Mouse (Mus musculus) right cerebral cortex, adult 18-20 months (tissue): ENCODE data around the gene Adamtsl3.

ENCODE experiments used
- DNase-seq: peaks from one replicate; pipeline ENCODE4 v3.0.0; 2022; ENCODE audit warnings: mixed read lengths

Gene Adamtsl3

DNA sequence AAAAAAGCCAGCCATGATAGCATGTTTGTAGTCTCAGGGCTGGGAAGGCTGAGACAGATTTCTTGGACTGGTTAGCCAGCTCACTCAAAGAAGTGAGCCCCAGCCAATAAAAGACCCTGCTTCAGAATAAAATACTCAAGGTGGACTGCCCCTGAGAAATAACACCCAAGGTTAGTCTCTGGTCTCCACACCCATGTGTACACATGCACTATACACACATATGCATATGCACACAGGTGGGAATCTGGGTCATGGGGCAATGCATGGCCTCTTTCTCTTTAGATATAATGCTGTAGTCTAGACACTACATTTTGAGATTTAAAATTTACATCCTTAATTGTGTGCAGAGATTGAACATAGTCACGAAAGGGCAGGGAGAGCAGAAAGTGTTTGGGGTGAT is 88.8 kb downstream of the Adamtsl3 start:
- no peak for DNase-seq

DNA sequence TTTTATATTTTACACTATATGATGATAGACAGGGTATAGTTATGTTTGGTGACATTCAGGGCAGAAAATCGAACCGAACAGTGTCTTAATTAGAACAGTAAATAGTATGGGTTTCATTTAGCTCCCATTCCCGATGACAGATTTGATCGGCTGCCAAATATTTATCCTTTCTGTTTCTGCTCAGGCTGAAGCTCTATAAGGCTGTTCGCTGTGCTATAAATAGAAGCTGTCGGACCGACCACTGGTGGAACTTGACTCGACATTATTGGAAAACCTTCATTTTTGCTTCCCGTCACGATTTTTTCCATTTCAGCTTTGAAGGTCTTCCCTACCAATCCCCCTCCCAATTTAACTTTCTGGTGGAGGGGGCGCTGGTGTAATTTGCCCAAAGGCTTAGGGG is 89.9 kb downstream of the Adamtsl3 start:
- DNase-seq, result no peak

DNA sequence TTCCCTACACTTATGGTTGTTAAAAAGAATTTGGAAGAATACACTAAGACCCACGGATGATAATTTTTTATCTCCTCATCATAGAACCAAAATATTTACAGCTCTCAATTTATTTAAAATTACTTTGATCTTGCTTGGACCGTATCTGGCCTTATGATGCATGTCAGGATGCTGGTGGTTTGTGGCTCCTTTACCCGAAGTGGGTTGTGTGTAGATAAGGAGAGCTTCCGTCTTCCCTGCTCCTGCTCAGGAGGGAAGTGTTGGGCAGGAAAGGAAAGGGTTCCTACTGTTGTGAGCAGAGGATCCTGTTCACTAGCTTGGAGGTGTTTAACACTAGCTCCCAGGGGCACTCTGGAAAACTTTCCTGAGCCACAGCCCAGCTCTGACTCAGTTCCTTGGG is 94.0 kb downstream of the Adamtsl3 start:
- DNase-seq, result no peak

DNA sequence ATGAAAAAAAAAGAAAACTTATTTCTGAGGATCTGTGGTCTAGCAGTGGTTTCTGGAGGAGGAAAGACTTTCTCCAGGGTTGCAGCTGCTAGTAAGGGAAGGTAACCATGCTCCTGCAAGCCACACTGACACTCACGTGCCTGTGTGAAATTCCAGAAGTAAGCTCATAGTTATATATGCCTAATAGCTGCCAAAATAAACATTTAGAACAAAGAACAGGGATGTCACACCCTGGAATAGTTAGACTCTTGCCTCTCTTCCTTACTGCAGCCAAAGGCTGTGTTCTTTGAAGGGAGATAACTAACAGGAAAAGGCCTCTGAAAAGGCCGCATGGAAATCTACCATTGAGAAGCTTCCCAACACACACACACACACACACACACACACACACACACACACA is 96.1 kb downstream of the Adamtsl3 start:
- DNase-seq, result no peak

DNA sequence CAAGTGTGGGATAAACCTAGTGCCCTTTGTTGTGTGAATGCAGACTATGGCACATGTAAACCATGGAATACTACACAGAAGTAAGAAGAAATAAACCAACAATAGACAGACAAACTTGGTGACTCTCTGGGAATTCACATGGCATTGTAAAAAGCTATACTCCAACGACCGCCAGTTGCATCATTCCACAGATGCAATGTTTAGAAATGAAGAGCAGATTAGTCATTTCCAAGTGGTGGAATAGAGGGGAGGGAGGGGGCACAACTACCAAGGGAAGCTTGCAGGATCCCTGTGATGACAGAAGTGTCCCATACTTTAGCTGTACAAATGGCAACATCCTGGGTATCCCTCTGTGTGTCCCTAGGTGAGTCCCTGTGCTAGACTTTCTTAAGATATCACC is 97.7 kb downstream of the Adamtsl3 start:
- no peak for DNase-seq

DNA sequence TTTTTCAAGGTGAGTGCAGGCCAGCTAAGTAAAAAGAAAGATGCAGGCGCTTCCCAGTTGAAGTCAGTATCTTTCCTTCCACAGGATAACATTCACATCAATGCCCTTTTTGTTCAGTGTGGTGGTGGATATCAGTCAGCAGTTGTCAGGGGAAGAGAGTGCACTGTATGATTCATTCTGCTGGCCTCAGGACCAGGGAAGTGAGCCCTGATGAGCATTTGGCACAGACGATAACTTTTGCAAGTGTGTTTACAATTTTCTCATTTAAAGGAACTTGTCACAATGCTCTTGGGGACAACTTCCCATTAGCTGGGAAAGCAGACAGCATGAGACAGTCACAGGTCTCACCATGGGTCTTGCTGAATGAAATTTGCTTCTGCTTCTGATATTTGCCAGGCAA is 122.9 kb downstream of the Adamtsl3 start:
- no peak for DNase-seq

DNA sequence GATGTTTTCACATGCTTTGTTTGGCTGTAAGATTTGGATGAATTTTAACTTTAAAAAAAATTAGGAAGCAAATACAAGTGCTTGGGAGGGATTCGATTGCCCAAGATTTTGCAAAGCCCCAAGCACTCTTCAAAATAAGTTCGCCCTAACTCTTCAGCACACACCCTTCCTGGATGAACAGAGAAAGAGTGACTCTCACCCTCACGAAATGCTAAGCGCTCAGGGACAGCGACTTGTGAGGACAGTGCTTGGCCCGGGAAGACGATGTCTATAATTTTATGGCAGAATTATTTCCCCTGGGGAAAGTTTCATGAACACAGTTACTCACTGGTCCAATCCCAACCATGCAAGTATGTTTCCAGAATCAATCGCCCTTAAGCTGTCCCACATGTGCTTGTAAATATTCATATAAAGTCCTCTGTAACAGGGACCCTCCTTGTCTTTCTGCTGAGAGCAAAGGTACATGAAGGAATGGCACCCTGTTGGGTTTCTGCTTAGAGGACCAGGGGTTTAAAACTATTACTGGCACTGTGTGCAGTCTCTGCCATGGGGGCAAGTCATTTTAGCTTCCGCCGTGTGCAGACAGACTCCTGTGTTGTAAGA is 127.5 kb downstream of the Adamtsl3 start:
- DNase-seq, result no peak

DNA sequence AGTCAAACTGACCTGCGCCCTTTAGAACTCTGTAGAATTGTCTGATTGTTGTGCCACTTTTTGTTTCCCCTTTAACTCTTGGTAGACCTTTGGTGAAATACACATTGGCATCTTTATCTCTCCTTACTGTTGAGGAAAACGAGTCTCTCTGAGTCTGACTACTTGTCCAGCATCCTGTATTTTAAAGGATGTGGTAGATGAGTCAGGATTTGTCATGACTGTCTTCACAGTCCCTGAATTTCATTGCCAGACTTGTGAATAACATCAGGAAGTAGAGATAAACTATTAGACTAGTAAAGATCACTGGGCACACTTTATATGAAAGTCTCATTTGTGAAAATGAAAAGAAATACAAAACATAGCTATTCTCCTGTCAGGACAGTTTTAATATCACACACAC is 128.9 kb downstream of the Adamtsl3 start:
- no peak for DNase-seq

DNA sequence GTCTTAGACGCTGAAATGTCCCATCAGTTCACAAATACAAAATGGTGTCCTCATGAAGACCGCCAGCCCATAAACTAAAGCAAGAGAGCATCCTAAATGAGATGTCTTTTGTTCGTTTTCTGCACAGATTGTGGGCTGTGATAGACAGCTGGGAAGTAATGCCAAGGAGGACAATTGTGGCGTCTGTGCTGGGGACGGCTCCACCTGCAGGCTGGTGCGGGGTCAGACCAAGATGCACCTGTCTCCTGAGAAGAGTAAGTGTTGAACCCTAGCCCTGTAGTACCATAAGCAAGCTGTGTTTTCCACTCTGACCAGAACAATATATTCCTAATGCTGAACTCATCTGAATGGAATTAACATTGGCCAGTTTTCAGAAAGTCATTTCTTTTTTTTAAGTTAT is 129.9 kb downstream of the Adamtsl3 start:
- no peak for DNase-seq

DNA sequence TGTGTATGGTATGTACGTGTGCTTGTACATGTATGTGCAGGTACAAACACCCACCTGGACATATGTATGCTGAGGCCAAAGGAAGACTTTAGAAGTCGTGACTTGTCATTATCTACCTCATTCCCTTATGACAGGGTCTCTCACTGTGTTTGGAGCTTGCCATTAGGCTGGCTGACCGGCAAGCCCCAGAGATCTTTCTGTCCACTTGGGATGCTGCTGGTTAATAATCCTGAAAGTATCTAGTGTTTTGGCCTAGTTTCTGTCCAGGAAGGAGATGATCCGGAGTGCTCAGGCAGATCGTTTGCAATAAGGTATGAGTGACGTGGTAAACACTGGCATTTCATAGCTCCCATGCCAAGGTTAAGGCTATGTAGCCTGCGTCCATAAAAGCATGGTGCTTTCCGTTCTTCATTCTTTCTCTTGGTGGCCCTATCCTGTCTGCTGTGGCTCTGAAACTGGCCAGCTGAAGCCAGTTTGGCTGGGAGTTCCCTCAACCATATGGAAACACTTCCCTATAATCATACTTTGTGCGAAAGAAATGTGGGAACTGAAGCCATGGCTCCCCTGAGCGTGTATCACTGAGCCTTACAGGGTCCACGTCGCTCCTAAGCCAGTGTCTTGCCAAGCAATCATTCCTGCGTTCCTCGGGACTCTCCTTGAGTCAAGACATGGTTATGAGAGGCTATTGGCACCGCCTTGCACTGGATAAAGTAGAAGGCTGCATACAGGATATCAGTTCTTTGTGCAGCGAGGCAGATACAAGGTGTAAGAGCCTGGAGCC is 141.1 kb downstream of the Adamtsl3 start:
- no peak for DNase-seq

DNA sequence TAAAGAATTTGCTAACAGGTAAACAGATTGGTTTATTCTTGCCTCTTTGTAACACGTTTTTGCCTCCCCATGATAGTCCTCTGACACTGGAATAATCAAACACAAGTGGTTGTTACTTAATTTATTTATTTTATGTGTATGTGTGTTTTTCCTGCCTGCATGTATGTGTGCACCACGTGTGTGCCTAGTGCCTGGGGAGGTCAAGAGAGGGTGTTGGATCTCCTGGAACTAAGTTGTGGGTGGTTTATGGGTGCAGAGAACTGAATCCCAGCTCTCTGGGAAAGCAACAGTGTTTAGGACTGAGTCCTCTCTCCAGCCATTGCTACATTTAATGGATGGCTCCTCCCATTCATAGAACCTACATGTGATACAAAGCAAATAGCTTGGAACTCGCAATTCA is 143.0 kb downstream of the Adamtsl3 start:
- DNase-seq, result no peak

DNA sequence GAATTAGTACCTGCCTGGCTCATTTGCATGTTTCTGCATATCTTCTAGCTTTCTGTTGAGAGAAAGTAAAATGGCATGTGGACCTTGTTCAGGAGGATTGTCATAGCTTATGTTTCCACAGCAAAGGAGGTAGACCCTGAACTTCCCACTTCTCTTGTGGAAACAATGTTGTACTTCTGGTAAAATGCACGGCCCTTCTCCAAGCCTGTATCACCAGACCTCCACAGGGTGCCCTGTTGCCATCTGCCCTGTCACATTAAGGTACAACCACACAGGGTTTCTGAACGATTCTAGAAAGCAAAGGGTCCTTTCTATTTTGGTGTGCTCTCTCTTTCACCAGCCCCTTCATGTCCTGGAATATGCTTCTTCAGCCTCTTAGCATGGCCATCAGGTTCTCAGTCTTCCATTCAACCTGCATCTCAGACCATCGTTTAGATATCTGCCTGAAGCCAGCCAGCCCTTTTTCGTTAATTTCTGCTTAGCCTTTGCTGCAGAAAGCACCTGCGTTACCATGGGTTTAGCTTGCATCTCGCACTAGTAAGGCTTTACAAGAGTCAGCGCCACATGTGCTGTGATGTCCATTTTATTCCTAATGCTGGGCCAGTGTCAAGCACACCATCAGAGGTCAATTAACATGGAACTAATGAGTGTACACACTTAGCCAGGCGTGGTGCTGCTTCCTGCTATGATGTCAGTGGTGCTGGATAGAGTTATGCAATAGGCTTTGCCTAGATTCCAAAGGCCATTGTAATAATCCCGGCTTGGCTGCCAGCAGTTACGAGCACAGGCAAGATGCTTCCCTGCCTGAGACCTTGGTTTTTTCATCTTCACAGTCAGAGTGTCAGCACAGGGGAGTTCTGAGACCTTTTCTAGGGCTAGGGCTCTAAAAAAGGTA is 143.6 kb downstream of the Adamtsl3 start:
- no peak for DNase-seq

DNA sequence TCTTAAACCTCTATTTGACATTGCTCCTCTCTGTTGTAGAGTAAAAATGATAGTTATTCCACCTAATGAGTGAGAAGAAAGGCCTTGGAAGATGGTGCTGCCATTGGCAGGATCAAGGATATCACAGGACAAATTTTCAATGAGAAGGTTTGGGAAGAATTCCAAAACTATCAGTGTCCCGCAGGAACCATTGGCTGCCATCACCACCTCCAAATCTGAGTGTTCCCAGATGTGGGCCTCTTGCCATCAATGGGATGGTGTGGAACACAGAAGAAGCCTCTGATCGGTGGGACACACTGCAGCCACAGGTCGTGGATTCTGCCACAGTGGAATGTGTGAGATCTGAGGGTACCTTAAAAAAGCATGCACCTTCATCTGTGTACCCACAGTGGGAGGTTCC is 147.9 kb downstream of the Adamtsl3 start:
- no peak for DNase-seq

DNA sequence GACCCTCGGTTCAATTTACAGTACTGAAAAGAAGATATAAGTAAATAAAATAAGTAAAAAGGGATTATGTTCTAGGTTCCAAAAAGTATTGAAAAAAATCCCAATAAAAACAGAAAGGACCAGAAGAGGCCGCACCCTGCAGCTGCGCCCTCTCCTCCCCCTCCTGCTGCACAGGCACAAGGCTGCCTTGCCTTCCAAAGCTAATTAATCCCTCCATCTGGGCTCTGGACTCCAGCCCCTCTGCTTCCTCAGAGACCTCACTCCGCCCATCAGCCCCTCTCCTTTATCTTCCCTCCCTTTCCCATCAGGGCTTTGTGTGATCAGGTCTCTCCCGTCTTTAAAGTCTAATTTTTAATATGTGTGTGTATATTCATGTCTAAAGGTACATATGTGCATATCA is 149.3 kb downstream of the Adamtsl3 start:
- DNase-seq, result no peak

DNA sequence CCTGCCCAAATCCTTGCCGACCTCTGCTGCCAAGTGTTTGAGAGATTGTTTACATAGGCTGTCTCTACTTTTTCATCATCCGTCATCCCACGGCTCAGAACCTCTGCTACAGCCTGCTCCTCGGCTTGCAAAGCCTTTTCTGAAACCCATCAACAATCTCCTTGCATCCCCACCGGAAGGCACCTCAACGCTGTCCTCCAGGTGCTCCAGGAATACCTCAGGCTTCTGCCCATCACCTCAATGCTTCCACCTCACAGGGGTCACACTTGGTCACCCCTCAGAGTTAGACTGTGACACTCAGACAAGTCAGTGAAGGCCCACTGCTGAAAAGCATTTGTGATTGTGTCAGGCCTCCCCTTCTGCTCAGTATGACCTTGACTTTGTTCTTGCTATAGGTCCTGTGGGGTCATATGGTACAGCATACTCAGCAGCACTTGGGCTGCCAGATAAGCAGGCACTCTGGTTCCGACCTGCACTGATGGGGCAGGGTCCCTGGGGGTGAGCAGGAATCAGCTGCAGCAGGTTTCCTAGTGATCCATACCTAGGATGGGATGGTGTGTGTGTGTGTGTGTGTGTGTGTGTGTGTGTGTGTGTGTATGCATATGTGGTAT is 150.0 kb downstream of the Adamtsl3 start:
- no peak for DNase-seq

DNA sequence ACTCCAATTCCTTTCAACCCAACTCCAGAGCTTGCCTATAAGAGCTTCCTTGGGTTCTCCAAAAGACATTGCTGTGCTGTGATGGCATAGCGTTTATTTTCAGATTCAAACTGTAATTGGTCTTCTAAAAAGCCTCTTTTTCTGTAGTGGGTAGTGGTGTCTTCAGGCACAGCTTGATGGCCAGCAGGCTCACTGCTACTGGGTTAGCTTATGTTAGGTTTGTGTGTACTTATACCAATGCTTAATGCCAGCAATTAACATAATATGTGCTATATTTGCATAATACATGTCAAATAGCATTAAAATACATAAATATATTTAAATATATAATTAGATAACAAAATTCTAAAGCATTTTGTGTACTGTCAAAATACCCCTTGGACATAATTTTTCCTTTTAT is 155.5 kb downstream of the Adamtsl3 start:
- DNase-seq, result no peak

DNA sequence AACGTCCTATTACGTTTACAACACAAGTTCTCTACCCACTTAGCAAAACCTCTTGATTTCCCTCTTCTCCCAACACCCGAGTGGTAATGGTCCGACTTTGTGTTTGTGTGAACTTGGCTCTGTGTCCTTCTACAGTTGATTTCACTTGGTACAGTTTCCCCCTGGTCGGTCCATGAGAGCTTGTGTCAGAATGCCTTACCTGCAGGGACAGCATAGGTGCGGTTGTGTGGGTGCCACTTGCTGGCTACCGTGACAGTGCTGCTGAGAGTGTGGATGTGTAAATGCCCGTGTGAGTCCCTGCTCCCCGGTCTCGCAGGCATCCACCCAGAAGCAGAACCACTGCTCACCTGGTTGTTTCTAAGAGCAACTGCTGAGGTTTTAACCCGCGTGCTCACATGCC is 157.4 kb downstream of the Adamtsl3 start:
- DNase-seq, result no peak

DNA sequence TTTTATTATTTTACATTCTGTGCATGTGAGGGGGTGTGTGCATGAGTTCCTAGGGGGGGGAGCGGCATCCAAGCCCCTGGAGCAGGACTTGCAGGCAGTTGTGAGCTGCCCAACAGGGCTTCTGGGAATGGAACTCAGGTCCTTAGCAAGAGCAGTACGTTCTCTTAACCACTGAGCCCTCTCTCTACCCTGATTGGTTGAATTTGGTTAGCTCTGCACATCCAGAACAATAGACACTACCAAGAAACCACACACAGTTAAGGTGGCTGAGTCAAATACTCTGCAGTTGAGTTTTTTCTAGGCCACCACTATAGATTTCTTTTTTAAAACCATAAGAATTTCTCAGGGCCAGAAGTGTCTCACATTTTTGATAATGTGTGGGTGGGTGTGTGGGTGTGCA is 158.7 kb downstream of the Adamtsl3 start:
- no peak for DNase-seq

DNA sequence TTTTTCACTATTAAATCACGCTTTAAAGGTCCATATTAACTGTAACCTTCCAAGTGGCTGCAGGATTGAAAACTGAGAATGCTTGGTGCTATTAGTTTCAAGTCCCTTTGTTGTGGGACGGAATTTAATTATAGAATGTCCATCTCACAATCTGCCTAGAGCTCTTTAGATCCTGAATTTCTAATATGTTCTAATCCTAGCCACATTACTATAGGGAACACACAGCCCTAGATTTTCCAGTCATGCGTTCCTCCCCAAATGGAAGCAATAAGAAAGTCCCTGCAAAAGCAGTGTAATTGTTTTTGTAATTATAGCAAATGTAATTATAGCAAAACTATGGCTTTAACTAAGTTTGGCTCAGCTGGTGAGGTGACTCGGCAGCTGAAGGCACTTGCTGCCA is 161.6 kb downstream of the Adamtsl3 start:
- DNase-seq, result no peak

DNA sequence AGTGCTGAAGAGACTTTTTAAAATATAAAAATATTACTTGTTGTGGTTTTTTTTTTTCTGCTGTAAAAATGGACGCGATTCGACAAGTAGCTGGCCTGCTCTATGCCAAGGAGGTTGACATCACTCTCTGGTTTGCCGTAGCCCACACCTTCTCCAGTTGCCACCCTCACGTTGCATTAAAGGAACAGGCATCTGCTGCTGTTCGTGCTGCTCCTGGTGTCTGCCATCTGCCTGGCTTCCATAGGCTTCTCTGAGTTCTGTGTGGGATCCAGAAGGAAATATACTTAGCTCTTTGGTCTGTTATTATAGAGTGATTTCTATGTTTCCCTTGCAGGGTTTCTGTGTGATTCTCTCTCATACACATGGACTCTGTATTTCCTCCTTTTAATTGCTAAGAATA is 165.8 kb downstream of the Adamtsl3 start:
- DNase-seq, result peak; percentile 76

DNA sequence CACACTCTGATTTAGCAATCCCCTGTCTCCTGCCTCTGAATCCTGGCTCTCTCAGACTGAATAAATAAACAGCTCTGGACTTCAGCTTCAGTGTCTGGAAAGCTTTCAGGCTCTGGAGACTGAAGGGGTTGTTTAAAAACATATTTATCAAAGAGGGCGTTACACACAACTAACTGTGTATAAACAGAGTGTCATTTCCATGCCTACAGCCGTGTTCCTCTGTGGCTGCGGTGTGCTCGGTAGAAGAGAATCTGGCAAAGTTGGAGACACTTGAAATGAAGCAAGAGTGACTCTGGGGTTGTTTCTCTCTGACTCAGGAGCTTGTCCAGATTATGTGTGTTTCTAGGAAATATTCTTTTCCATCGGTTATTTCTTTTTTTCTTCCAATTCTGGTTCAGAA is 167.0 kb downstream of the Adamtsl3 start:
- DNase-seq, result no peak

DNA sequence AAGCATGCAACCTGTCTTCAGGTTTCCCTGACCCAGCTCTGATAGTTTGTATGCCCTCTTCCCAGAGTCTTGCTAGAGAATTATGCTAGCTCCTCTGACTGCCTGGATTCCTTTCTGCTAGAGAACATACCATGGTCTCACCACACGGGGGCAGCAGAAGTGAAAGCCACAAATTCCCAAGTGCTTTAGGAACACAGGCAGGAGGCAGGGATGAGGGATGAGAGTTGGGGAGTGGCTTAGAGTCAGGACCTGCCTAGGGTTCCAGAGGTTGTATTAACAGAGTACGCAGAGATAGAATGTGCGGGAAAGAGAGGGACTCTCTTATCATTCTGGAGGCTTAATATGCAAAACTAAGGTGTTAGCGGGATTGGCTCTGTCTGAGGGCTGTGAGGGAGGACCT is 168.6 kb downstream of the Adamtsl3 start:
- peak; percentile 48 for DNase-seq

DNA sequence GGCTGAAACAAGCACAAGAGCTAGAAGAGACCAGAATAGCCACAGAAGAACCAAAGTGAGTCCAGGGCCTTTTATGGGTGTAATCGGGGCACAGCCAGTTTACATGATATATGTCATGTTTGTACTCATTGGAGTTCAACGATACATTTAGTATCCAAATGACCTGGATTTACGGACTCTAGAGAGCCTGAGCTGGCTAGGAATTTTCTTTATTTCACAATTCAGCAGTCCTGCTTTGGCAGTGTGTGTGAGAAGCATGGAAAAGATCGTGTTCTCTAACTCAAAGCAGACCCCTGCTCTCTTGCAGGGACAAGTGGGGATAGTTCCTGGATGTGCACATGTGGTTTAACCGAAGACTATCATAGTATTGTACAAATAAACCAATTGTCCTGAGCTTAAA is 195.1 kb downstream of the Adamtsl3 start:
- no peak for DNase-seq

DNA sequence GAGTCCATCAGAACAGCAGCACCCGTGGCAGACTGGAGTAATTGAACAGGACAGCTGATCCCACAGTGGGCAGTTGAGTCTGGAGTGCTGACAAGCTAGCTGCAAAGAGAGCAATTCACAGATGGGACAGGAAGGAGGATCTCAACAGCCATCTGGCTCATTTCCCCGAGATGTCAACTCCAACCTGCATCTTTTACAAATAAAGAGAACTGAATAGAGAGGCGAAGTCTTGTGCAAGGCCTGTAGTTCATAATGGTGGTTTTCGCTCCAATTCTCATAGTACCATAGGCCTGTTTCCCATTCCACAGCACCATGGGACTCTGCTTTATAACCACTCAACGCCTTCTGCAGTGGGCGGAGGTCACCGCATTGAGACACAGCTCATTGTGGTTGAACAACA is 195.9 kb downstream of the Adamtsl3 start:
- no peak for DNase-seq
